ENCODE assay signal across 21 mouse cellular contexts in genomic region chr11:110518648-110519047, GRCm38 (mm10).
DNase-seq lines count a peak whose midpoint lies in the region; ATAC-seq and TF ChIP-seq lines count a peak whose summit lies in the region.
"Had no signal": no experiment of that assay in that cellular context is flagged by ENCODE, and none has a peak within 500 bp of the region (broad histone marks: within the 10 kb centered on the region; RNA-seq: fewer than 3 reads in every experiment).

No protein-coding gene starts in this region.

- no peak for ATAC-seq in midbrain, embryonic 11.5 days (ENCODE audit: low FRiP score)
- ATAC-seq in midbrain, embryonic 14.5 days (ENCODE audit: low FRiP score, low TSS enrichment) = no peak
- peak; percentile 51; the same call in 1 of the 2 replicates for ATAC-seq in stomach, postnatal 0 days (ENCODE audit: low FRiP score, low TSS enrichment)
- ATAC-seq: activated CD4-positive, CD25-positive, alpha-beta regulatory T cell, adult 4 months; CD4-positive, CD25-positive, alpha-beta regulatory T cell, adult 4 months; Patski had no signal

- no peak overlapping the region for H3K27ac ChIP-seq in midbrain, embryonic 11.5 days (ENCODE audit: low read depth, low read length)
- no peak overlapping the region for H3K27ac ChIP-seq in midbrain, embryonic 14.5 days (replicated peaks; ENCODE audit: low read depth, low read length)
- H3K27ac ChIP-seq in stomach, postnatal 0 days (replicated peaks) = no peak overlapping the region

- H3K9me3 ChIP-seq in midbrain, embryonic 11.5 days (ENCODE audit: control insufficient read depth, low read length) = no peaks in the 10 kb centered on the region
- H3K9me3 ChIP-seq in midbrain, embryonic 14.5 days (ENCODE audit: control insufficient read depth, low read length) = no peaks in the 10 kb centered on the region
- H3K9me3 ChIP-seq in stomach, postnatal 0 days (ENCODE audit: control insufficient read depth, low read length) = no peaks in the 10 kb centered on the region

- DNase-seq in heart, adult 11 months = peak; percentile 55
- no peak for DNase-seq in heart, postnatal 36 days
- peak; percentile 61 for DNase-seq in midbrain, embryonic 11.5 days (ENCODE audit: low spot score, missing footprints)
- DNase-seq in midbrain, embryonic 14.5 days = no peak
- DNase-seq in stomach, postnatal 0 days (ENCODE audit: low spot score) = no peak
- DNase-seq in left cerebral cortex, postnatal 36 days (ENCODE audit: low spot score in 2 of 2) = no peak
- DNase-seq: adrenal gland, adult 2 months; adrenal gland, adult 8-10 months; adrenal gland, postnatal 10 days; adrenal gland, postnatal 14 days; adrenal gland, postnatal 25 days; adrenal gland, postnatal 36 days; B cell, adult 2 months; cerebellum, adult 11 months; cerebellum, adult 11-12 months; cerebellum, adult 18-20 months had no signal

- no peak for TF ChIP-seq EP300 in stomach, postnatal 0 days (optimal IDR thresholded peaks at IDR 0.05)

- no peak overlapping the region for H3K4me3 ChIP-seq in midbrain, embryonic 11.5 days (ENCODE audit: low read depth, low read length)
- H3K4me3 ChIP-seq in midbrain, embryonic 14.5 days (replicated peaks; ENCODE audit: low read depth, low read length) = no peak overlapping the region
- no peak overlapping the region for H3K4me3 ChIP-seq in stomach, postnatal 0 days (ENCODE audit: low read depth, low read length)

- no peaks in the 10 kb centered on the region for H3K27me3 ChIP-seq in midbrain, embryonic 11.5 days (ENCODE audit: control insufficient read depth, insufficient read depth, low read length)
- no peaks in the 10 kb centered on the region for H3K27me3 ChIP-seq in midbrain, embryonic 14.5 days (ENCODE audit: control insufficient read depth, insufficient read depth, low read length)
- no peaks in the 10 kb centered on the region for H3K27me3 ChIP-seq in stomach, postnatal 0 days (ENCODE audit: control insufficient read depth, insufficient read depth, low read length)
- H3K27me3 ChIP-seq: CH12.LX, Patski had no signal

- H3K4me2 ChIP-seq in midbrain, embryonic 11.5 days = no peak overlapping the region
- no peak overlapping the region for H3K4me2 ChIP-seq in midbrain, embryonic 14.5 days (ENCODE audit: low read length)
- no peak overlapping the region for H3K4me2 ChIP-seq in stomach, postnatal 0 days (replicated peaks; ENCODE audit: low read depth)

- intact Hi-C loops in heart, postnatal 36 days (cut with DNase I) = no loop called here
- intact Hi-C loops in left cerebral cortex, postnatal 36 days (cut with DNase I) = no loop called here

- TF ChIP-seq CTCF in stomach, postnatal 0 days (IDR thresholded peaks at IDR 0.05; ENCODE audit: low read depth) = no peak

- H3K4me1 ChIP-seq in midbrain, embryonic 11.5 days (ENCODE audit: control insufficient read depth, insufficient read depth, low read length) = no peaks in the 10 kb centered on the region
- H3K4me1 ChIP-seq in midbrain, embryonic 14.5 days (ENCODE audit: control insufficient read depth, insufficient read depth, low read length) = no peaks in the 10 kb centered on the region
- no peaks in the 10 kb centered on the region for H3K4me1 ChIP-seq in stomach, postnatal 0 days (replicated peaks; ENCODE audit: control insufficient read depth, insufficient read depth)

- peaks cover 3% of the 10 kb centered on the region; the same call in 1 of the 2 replicates for H3K36me3 ChIP-seq in midbrain, embryonic 11.5 days (ENCODE audit: control insufficient read depth, insufficient read depth, low read length)
- peaks cover 8% of the 10 kb centered on the region; the same call in 1 of the 2 replicates for H3K36me3 ChIP-seq in midbrain, embryonic 14.5 days (ENCODE audit: control insufficient read depth, insufficient read depth, low read length)
- peaks cover 4% of the 10 kb centered on the region; the same call in 1 of the 2 replicates for H3K36me3 ChIP-seq in stomach, postnatal 0 days (ENCODE audit: control insufficient read depth, insufficient read depth, low read length)
- H3K36me3 ChIP-seq: G1E had no signal

- 93% methylated on average over 1 of the region's 1 CpGs for WGBS in midbrain, embryonic 11.5 days
- WGBS in midbrain, embryonic 14.5 days = 100% methylated on average over 1 of the region's 1 CpGs
- 100% methylated on average over 1 of the region's 1 CpGs for WGBS in stomach, postnatal 0 days

- no peak overlapping the region for H3K9ac ChIP-seq in midbrain, embryonic 11.5 days (ENCODE audit: low read length)
- no peak overlapping the region for H3K9ac ChIP-seq in midbrain, embryonic 14.5 days (replicated peaks; ENCODE audit: low read length)
- H3K9ac ChIP-seq in stomach, postnatal 0 days (ENCODE audit: low read length) = no peak overlapping the region

Comparison
In these comparisons a context has a peak if more than half of its experiments do, and no peak if none do; other contexts are left out.
1. DNase-seq: peak in heart, adult 11 months (single experiment) and midbrain, embryonic 11.5 days (single experiment); none in heart, postnatal 36 days (0 of 2), midbrain, embryonic 14.5 days (single experiment), stomach, postnatal 0 days (single experiment) and left cerebral cortex, postnatal 36 days (0 of 2).